Mouse (Mus musculus) kidney, adult 2 months (tissue): Measurements from ENCODE around the gene Ets1.

Experiments
- CTCF ChIP-seq: fragments of 200-500 bp; conservative IDR thresholded peaks from 2 replicates; pipeline ENCODE4 v1.5.1; 2011; ENCODE audit warnings: low read depth, mild to moderate bottlenecking, control low read depth, low read length, moderate library complexity, mixed read lengths; ENCODE audit not compliant: insufficient read depth, insufficient read length
- POLR2A ChIP-seq: fragments of 200-500 bp; IDR thresholded peaks from one replicate; pipeline ENCODE4 v1.6.1; 2011; ENCODE audit warnings: low read depth, low read length, control low read depth

GRCm38 (mm10) chr9:32694916-32695490 is 59.0 kb downstream of the Ets1 start:
- TF ChIP-seq CTCF (no peak), POLR2A (no peak)
